Mouse (Mus musculus) MEL (cell line): ENCODE results near the gene Fbrsl1.

ENCODE experiments used
- CTCF ChIP-seq, 3 experiments: IDR thresholded peaks in 2 of 3; conservative IDR thresholded peaks in 1 of 3; 2 replicates each; pipeline ENCODE4 v1.5.1; 2011 to 2012; ENCODE audit warnings: low read length in 3 of 3, low read depth in 2 of 3, mild to moderate bottlenecking in 2 of 3, improper control_type of control experiment in 1 of 3, inconsistent platforms in 1 of 3, mixed read lengths in 1 of 3, moderate library complexity in 1 of 3; ENCODE audit not compliant: control insufficient read depth in 1 of 3, insufficient read depth in 1 of 3, poor library complexity in 1 of 3, severe bottlenecking in 1 of 3
- EP300 ChIP-seq, 2 experiments: IDR thresholded peaks; 2 replicates each; pipeline ENCODE4 v1.6.1; 2011; ENCODE audit warnings: improper control_type of control experiment in 2 of 2, low read length in 2 of 2, low read depth in 1 of 2, mild to moderate bottlenecking in 1 of 2
- GATA1 ChIP-seq: IDR thresholded peaks from 2 replicates; pipeline ENCODE4 v1.6.1; 2011; ENCODE audit warnings: low read depth, low read length, improper control_type of control experiment
- HCFC1 ChIP-seq: IDR thresholded peaks from 2 replicates; pipeline ENCODE4 v1.6.1; 2012; ENCODE audit warnings: low read depth, mild to moderate bottlenecking, inconsistent platforms, low read length, improper control_type of control experiment, moderate library complexity
- JUND ChIP-seq: IDR thresholded peaks from 2 replicates; pipeline ENCODE4 v1.6.1; 2011; ENCODE audit warnings: low read depth, mild to moderate bottlenecking, improper control_type of control experiment, low read length
- MEF2A ChIP-seq: IDR thresholded peaks from 2 replicates; pipeline ENCODE4 v1.6.1; 2014; ENCODE audit warnings: low read depth, mild to moderate bottlenecking, inconsistent platforms, low read length, improper control_type of control experiment; ENCODE audit not compliant: poor library complexity, insufficient replicate concordance, severe bottlenecking; ENCODE audit errors: extremely low read depth
- POLR2A ChIP-seq, 2 experiments: IDR thresholded peaks; 2 replicates each; pipeline ENCODE4 v1.6.1; 2011 to 2012; ENCODE audit warnings: low read length in 2 of 2, mild to moderate bottlenecking in 2 of 2, control low read depth in 1 of 2, improper control_type of control experiment in 1 of 2, low read depth in 1 of 2, moderate library complexity in 1 of 2; ENCODE audit not compliant: control insufficient read depth in 1 of 2, insufficient read depth in 1 of 2, poor library complexity in 1 of 2
- RAD21 ChIP-seq: IDR thresholded peaks from 2 replicates; pipeline ENCODE4 v1.6.1; 2011; ENCODE audit warnings: mild to moderate bottlenecking, low read depth, low read length, improper control_type of control experiment
- TAL1 ChIP-seq: IDR thresholded peaks from 2 replicates; pipeline ENCODE4 v1.6.1; 2012; ENCODE audit warnings: mild to moderate bottlenecking, inconsistent platforms, low read length, moderate library complexity, mixed read lengths

GRCm38 (mm10) chr5:110408967-110409366 is 39.3 kb downstream of the Fbrsl1 start:
- TF ChIP-seq CTCF (IDR thresholded peaks at IDR 0.05 in 2 of 3, conservative IDR thresholded peaks at IDR 0.05 in 1 of 3; ENCODE audit: control insufficient read depth in 1 of 3, insufficient read depth in 1 of 3, low read depth in 2 of 3, low read length in 3 of 3, poor library complexity in 1 of 3, severe bottlenecking in 1 of 3) (no peak), GATA1 (no peak), HCFC1 (no peak), MEF2A (no peak), TAL1 (no peak), POLR2A (IDR thresholded peaks at IDR 0.05; ENCODE audit: control insufficient read depth in 1 of 2, insufficient read depth in 1 of 2, low read depth in 1 of 2, low read length in 2 of 2, poor library complexity in 1 of 2) (no peak), RAD21 (no peak), JUND (no peak), EP300 (IDR thresholded peaks at IDR 0.05; ENCODE audit: low read depth in 1 of 2, low read length in 2 of 2) (no peak)
